Mouse (Mus musculus) heart, adult 8-10 months (tissue): ENCODE measurements around the gene Coil. TPM values are rescaled to one million over a fixed set of nuclear protein-coding genes. Genes with fewer than 3 reads are reported as not detected.

Source experiments
- DNase-seq: peaks from one replicate; pipeline ENCODE4 v3.0.0; 2022; ENCODE audit warnings: low spot score
- total RNA-seq, 4 experiments: library from RNA; stranded (reverse); gene quantifications; 2 replicates each; pipeline ENCODE4 v1.2.4; 2022

Coil gene
- total RNA-seq, 4 experiments from 2014 or later, result 4.2 to 5.4 (median 4.8) TPM

- DNase-seq, result no peak
These were observed 35.4 kb downstream of the Coil start for GRCm38 (mm10) chr11:89005473-89005872.

DNA sequence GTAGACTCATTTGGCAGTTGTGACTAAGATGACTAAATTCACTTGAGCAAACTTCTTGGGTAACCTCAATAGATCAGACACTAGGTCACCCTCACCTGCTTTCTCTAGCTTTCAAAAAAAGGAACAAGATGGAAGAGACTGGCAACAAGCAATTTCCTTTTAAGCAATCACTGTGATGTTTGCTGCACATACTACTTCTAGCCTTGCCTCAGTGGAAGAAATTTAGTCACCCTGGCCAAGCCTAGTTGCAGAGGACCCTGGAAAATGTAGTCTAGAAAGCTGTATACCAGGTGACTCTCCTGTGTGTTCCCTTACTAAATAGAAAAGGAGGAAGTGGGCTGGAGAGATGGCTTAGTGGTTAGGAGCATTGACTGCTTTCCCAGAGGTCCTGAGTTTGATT lies 36.4 kb downstream of the Coil start:
- DNase-seq, result no peak

DNA sequence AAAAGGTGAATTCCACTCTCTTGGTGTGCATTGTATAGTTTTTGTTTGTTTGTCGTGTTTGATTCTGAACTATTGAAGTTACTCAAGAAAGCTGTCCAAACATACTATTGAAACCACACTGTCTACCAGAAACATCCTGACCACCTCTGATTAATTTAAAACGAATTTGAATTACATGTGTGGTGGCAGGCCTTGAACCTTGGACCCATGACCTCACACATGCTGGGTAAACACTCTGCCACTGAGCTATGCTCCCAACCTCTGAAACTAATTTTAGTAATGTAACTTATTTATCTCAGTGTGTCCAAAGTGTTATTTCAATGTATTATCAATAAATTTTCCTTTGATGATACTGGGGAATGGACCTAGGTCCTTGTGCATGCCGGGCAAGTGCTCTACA lies 37.5 kb downstream of the Coil start:
- no peak for DNase-seq

GRCm38 (mm10) chr11:89009066-89009465 lies 39.0 kb downstream of the Coil start:
- DNase-seq, result no peak

- DNase-seq, result no peak
These were observed 39.4 kb downstream of the Coil start for GRCm38 (mm10) chr11:89009496-89009895.

DNA sequence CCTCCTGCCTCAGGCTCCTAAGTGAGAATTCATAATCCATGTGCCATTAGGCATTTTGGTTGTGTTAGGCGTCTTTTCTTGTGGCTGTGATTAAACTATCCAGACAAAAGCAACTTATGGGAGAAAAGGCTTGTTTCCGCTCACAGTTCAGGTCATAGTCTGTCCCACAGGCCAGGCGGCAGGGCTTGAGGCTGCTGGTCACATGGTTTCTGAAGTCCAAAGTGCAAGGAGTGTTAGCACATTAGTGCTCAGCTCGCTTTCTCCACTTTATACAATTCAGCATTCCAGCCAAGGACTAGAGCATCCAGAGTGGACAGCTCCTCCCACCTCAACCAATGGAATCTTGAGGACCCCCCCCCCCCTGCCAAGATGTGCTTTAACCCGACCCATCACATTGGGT lies 42.2 kb downstream of the Coil start:
- no peak for DNase-seq

DNA sequence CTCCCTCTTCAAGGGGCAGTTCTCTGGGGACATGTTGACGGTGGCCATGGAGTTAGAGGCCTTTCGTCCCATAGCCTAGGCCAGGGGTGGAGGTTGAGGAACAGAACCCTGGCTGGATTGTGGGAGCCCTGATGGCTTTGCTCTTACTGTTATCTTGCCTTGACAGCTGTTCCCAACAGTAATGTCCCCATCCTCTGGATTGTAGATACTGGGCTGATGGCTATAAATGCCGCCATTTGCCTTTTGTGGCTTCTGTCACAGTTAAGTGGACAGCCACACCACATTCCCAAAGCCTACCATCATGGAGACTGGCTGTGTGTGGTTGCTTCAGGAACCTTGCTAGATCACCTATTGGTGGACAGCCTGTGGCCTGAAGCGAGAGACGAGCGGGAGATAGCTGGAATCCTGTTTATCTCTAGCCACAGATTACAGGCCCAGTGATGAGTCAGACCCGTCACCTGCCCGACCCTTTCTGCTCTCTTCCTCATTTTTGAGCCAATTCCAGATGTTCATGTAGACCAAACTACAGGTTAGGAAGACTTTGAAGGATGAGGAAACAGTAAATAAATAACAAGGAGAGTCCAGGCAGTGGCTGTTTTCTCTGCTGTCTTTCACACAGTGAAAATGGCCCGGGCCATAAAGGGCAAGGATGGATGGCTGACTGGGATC lies 47.6 kb downstream of the Coil start:
- DNase-seq, result no peak

- DNase-seq, result no peak
These were observed 50.7 kb downstream of the Coil start for GRCm38 (mm10) chr11:89020681-89021305.

GRCm38 (mm10) chr11:89021687-89022086 lies 51.6 kb downstream of the Coil start:
- DNase-seq, result no peak

DNA sequence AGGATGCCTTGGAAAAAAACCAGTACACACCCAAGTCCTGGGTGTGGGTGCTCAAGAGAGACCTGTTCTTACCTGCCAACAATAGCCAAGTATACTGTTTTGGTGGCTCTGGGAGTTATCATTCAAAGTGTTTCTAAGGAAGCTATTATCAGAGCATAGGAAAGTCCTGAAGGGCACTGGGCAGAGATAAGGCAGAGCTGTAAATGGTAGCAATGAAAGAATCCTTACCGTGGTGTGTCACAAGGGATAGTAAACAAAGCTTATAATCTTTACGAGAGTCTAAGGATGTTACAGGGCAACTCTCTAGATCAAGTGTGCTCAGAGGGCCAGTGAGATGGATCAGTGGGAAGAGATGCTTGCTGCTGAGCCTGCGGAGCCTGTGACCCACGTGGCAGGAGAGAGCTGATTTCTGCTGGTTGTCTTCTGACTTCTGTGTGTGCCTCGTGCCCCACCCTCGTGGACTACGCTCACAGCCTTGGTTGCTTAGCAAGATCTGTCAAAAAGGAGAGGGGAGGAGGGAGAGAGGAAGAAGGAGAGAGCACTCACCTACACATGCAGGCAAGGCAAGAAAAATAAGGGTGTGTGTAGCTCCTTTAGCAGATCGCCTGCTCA lies 52.2 kb downstream of the Coil start:
- DNase-seq, result no peak

DNA sequence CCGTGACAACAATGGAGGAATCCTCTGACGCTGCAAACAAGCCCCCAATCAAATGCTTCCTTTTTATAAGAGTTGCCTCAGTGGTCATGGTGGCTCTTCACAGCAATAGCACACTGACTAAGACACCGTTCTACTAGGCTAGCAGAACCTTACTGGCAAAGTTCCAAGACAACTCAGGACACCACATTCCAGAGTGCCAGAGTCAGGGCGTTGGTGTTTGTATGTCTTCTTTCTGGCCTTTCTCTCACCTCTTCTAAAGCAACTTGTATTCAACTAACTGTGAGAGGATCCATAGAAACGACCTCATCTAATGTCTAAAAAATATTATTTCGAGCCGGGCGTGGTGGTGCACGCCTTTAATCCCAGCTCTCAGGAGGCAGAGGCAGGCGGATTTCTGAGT lies 53.4 kb downstream of the Coil start:
- no peak for DNase-seq

DNA sequence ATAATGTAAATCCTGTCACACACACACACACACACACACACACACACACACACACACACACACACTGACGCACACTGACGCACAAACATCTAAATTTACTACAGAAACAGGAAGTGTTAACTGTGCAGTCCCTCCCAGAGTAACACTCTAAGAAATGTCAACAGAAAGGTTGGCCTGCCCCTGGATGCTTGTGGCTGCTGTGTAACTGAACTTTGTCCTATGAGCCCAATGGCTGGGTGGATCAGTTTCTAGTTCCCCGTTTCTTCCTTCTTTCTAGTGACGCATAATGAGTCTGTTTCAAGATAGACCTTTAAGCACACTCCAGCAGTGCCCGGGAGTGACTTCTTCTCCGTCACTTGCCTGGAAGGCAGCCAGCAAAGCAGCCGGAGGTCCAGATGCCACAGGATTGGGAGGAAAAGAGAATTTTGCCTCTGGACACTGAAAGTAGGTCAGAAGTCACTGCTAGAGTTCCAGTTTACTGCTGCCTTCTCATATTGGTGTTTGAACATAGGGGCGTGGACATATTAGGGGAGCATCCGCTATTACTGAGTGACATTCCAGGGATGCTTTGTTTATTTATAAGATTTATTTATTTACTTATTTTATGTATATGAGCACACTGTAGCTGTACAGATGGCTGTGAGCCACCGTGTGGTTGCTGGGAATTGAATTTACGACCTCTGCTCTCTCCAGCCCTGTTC lies 54.3 kb downstream of the Coil start:
- DNase-seq, result peak; percentile 87

DNA sequence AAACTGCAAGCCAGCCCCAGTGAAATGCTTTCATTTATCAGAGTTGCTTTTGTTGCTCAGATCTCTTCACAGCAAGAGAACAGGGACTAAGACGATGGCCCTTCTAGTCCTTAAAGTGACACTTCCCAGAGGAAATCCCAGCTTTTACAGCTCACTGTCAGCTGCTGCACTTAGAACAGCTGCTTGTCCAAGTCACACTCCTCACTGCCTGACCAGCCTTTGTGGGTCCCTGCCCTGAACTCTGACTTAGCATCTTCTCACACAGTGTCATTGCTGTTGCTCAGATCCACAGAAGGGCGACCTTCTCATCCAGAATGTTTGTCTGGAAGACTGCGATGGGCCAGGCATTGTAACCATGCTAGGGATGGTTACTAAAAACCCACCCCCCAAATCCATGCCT lies 55.6 kb downstream of the Coil start:
- no peak for DNase-seq

DNA sequence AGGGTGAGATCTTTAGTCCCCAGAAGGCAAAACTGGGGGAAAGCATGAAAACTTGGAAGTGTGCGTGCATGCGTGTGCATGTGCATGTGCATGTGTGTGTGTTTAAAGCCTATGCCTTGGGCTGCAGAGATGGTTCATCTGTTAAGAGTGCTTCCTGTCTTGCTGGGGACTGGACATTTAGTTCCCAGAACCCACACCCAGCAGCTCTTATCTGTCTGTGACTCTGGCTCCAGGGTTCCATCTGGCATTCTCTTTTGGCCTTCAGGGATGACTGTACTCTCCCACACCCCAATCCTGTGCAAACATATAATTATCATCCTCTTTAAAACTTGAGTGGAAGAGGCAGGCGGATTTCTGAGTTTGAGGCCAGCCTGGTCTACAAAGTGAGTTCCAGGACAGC lies 56.1 kb downstream of the Coil start:
- peak; percentile 66 for DNase-seq

- peak; percentile 74 for DNase-seq
These were observed 57.9 kb downstream of the Coil start for GRCm38 (mm10) chr11:89027955-89028361.

- DNase-seq, result peak; percentile 51
These were observed 58.9 kb downstream of the Coil start for GRCm38 (mm10) chr11:89028871-89029405.

- no peak for DNase-seq
These were observed 60.5 kb downstream of the Coil start for GRCm38 (mm10) chr11:89030552-89030951.

- DNase-seq, result no peak
These were observed 61.1 kb downstream of the Coil start for GRCm38 (mm10) chr11:89031189-89031588.

GRCm38 (mm10) chr11:89034592-89034991 lies 64.5 kb downstream of the Coil start:
- no peak for DNase-seq

- DNase-seq, result no peak
These were observed 65.5 kb downstream of the Coil start for GRCm38 (mm10) chr11:89035552-89035951.

DNA sequence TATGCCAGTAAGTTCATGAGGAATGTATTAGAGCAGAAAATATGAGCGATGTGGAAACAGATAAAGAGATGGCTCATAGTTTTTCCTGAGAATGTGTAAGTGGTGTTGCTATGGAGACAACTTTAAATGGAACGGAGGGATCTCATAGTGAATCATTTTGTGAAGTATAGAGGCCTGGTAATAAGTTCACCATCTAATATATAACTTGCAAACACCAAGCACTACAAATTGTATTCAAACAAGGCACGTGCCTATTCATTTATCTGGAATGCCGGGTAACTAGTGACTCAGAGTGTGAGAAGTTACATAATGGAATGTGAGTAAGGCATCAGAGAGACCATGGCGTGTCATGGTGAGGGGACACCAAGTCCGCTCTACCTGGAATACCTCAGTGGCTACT lies 68.4 kb downstream of the Coil start:
- no peak for DNase-seq

- DNase-seq, result peak; percentile 62
These were observed 69.3 kb downstream of the Coil start for GRCm38 (mm10) chr11:89039325-89039724.
